Mouse (Mus musculus) fibroblast of lung, adult 2 months (primary cell): ENCODE measurements around the gene Map10.

Experiments used
- DNase-seq: peaks from one replicate; pipeline ENCODE4 v3.0.0-alpha.2; 2011; ENCODE audit warnings: low read depth

Map10 gene

DNA sequence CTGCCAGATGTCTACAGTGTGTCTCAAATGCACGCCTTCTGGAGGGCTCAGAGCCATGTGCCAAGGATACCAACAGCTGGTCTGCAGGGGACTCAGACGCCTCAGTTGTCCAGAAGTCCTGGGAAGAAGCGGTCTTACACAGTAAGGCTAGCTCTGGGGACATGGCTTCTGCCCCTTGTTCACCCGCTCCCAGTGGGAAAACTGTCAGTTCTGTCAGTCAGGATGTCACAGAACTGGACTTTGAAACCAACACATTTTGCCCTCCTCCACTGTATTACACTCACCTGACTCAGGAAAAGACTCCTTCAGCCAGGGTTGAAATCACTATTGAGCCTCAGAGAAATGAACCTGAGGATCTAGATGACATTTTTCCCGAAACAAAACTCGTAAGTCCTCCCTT lies 802 bp downstream of the Map10 start:
- DNase-seq, result no peak

- no peak for DNase-seq
These were observed 1.3 kb downstream of the Map10 start for GRCm38 (mm10) chr8:125670906-125671305.

DNA sequence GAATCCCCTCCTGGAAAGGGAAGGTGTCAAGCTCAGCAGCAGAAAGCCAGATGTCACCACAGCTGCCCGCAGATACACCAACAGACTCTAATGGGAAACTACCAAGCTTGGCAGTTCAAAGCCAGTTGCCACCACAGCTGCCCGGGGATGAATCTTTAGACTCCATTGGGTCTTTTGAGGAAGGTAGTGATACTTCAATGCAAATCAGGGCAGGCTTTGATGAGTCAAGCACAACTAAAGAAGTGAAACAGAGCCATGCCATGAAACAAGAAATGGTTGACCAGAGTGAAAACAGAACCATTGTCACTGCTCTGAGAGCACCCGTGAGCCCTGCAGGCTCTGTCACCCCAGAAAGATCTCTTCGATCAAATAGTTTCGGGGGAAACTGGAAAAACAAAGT lies 1.8 kb downstream of the Map10 start:
- DNase-seq, result no peak

DNA sequence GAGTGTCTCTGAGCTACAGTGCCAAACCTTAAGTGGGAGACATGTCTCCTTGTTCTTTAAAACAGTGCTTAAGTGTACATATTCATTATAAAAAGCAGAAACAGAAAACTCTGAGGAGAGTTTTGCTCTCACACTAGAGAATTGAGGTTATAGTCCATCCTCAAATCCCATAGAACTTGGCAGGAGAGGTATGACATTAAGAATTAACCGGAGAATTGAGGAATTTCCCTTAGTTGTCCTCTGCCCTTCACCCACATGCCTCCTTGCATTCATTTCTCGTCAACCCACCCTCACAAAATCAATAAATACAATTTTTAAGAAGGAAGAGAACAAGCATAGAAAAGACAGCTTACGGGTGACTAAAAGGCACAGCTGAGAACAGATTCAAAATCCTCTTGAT lies 6.2 kb downstream of the Map10 start:
- no peak for DNase-seq

- no peak for DNase-seq
These were observed 7.9 kb downstream of the Map10 start for GRCm38 (mm10) chr8:125677484-125677883.

DNA sequence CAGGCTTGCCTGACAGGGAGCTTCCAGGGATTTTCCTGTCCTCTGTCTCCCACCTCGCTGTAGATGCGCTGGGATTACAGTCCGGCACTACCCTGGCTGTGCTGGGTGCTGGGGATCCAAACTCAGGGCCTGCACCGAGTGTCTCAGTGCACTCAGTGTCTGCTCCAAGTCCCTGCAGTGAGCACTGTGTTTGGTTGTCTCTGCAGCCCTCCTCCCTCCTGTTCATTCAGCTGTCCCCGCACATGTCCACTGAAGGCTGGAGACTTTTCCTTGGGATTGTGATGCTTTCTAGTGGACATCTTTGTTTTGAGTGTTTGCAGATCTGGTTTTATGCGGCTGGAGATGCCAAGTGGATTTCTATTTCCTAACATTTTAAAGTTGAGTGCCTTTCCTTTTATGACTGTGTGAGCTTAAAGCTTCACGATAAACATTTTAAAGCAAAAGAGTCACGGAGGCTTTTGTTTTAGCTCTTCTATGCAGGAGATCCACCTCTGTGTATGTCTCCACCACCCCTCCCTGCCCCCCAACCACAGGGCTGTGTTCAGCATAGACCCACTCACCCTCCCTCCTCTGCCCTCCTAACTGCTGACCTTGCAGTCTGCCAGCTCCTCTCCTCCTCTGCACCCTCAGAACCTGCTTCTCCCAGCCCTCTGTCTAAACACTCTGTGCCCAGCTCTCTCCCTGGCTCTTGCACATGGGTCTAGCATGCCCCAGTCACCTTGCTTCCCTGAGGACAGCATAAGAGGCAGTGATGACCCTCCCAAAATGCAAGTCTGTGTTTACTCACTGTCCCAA lies 9.4 kb downstream of the Map10 start:
- DNase-seq, result no peak

DNA sequence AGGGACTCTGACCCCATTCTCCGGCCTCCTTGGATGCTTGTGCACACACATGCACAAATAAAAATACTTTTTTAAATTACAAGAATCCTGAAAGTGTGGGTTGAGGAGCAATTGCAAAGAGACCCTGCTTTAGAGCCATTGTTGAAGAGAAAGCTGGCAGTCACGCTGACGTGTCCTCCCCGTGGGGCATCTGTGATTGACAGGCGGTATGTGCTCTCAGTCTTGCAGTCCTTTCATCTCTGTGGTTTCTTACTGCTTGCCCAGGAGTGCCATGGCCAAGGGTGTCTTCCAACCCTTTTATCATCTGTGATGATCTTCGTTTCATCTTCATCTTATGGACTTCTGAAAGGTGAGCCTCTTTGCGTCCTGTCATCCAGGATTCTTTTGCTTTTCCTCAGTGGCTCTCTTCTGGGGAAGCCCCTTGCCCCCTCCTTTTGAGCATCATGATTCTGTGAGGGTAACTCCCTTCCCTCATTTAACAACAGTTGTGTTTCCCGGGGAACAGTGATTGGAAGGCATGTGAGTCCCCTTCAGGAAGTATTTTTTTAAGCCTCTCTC lies 11.3 kb downstream of the Map10 start:
- no peak for DNase-seq

DNA sequence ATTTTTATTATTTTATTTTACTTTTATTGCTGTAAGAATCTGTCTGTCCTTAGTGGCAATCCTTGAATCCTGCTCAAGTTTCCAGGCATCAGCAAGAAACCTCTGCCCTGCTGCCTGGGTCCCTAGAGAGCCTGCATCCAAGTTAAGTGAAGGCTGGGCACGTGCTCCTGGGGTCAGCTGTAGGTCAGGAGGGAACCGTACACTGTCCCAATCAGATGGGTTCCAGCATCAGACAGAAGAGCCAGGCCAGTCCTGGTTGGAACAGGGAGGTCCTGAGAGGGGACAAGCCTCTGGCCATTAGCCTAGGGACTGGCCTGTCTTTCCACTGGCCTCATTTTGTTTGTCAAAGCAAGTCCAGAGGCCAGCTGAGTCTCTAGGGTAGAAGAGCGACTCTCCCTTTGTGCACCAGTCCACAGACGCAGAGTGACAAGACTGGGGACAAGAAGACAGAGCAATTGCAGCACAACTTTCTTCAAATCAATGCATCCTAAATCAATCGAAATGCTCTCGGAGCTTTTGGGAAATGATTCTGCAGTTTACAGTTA lies 15.7 kb downstream of the Map10 start:
- no peak for DNase-seq

- DNase-seq, result peak; percentile 58
These were observed 16.7 kb downstream of the Map10 start for GRCm38 (mm10) chr8:125686221-125686865.

DNA sequence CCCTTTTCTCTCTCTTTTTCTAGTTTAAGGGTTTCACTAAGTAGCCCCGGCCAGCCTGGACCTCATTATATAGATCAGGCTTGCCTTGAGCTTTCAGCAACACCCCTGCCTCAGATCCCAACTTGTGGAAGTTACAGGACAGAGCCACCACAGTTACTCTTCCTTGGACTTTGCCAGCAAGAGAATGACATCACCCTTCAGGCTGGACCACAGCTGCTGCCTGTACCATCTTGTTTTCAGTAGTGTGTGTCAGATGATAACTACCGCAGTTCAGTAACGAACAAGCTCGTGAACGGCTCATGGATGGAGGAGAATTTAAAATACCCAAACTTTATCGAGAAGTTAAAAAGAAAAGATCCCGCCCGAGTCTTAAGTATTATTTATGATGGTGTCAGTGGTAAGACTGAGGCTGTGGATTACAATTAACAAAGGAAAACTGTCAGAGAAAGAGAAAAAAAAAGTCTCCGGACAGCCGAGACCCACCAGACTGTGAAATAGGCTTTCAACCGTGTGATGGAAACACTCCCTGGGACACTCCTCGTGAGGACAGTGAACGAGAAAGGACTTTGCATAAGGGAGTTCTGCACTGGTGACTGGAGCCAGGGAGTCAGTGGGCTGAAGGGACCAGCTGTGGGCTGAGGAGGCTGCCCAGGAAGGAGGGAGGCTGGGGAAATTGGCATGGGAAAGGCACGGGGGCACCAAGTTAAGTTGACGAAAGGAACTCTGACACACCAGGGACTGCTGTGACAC lies 20.7 kb downstream of the Map10 start:
- no peak for DNase-seq

DNA sequence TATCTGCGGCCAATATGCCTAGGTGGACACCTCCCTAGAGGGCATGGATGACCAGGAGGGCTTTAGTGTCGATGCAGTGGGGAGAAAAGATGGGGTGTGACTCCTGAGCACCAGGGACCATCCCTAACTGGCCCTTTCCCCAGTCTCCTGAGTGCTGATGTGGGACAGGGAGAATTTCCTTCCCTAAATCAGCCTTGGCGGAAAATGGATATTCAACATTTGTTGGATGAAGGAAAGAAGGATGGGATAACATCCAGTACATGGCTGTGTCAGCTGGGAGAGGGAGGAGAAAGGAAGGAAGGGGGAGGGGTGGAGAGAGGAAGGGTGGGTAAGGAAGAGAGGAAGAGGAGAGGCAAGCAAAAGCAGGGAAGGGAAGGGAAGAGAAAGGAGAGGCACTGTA lies 21.3 kb downstream of the Map10 start:
- DNase-seq, result no peak

GRCm38 (mm10) chr8:125692447-125692846 lies 22.8 kb downstream of the Map10 start:
- no peak for DNase-seq

DNA sequence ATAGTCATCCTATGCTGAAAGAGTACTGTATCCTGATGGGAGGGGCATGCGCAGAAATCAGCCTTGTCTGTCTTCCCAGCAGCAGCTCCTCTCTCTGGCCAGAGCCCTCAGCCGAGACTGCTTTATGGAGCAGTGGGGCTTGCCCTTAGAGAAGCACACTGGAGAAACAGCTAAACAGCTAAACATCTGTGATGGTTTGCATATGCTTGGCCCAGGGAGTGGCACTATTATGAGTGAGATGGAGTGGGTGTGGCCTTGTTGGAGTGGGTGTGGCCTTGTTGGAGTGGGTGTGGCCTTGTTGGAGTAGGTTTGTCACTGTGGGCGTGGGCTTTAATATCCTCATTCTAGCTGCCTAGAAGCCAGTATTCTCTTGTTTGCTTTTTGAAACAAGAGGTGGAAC lies 23.6 kb downstream of the Map10 start:
- no peak for DNase-seq

DNA sequence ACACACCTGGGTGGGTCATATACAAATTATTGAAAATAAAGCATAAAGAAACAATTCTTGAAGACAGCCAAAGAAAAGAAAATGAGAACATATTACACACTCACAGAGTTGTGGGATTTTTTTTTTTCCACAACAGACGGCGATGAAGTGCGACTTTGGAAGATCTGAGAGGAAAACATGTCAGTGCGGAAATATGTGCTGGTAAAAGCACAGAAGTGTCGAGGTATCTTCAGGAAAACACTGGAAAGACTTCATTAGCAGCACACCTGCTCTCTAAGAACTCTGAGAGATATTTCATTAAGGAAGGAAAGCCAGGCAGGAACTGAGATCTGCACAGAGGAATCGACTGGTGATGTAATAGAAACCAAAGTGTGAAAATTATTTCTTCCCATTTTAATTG lies 26.3 kb downstream of the Map10 start:
- no peak for DNase-seq

DNA sequence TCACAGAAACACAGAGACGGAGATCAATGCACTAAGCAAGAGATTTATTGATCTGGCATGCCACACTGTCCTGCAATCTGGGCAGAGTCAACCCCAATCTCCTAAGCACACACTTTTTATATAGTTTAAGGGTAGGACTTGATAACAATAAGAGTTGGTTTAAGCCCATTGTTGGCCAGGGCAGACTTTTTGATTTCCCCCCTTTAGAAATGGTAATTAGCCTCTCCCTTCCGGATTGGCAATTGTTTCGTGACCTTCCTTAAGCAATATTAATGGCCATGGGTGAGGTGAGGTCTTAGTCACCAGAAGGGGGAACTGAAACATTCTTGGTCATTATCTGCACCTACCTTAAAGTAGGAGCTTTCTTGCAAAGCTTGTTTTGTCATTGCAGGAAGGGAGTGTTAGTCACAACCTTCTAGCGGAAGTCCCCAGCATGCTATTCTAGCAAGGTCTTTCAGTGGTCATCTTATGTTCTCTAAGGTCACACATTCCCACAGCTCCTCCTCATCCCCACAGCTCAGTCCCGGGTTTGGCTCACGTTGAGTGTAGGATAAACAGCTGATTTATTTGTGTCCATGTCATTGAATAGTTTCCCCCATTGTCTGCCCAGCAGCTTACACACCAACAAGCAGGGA lies 29.9 kb downstream of the Map10 start:
- DNase-seq, result no peak

DNA sequence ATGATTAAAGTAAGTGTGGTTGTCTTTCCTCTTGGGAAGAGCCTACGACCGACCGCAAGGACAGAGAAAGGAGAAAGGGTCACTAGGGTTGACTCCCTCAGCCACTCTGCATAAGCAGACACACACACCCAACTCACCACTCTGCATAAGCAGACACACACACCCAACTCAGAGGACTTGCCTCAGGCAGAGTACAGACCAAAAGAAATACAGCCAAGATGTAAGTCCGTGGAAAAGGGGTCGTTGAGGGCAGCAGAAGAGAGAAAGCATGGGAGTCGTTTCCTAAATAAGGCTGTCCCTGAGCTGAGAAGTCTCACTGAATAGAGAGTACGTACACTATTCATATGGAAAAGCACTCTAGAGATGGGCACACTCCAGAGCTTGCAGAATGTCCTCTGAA lies 30.8 kb downstream of the Map10 start:
- no peak for DNase-seq

GRCm38 (mm10) chr8:125702868-125703473 lies 33.4 kb downstream of the Map10 start:
- no peak for DNase-seq

DNA sequence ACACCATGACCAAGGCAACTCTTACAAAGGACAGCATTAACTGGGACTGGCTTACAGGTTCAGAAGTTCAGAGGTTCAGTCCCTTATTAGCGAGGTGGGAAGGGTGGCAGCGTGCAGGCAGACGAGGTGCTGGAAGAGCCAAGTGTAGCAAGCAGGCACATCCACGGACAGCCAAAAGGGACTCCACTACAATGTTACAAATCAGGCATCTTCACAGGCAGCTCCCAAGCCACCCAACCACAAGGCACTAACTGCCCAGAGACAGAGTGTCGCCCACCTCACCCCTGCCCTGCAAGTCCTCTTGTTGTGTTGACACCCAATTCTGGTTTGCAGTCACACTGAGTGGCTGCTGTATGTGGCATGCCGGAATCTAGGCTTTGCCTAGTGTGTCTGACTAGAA lies 34.8 kb downstream of the Map10 start:
- DNase-seq, result no peak

- no peak for DNase-seq
These were observed 36.2 kb downstream of the Map10 start for GRCm38 (mm10) chr8:125705816-125706215.

GRCm38 (mm10) chr8:125709171-125709570 lies 39.6 kb downstream of the Map10 start:
- DNase-seq, result no peak

GRCm38 (mm10) chr8:125711514-125711913 lies 41.9 kb downstream of the Map10 start:
- no peak for DNase-seq

- DNase-seq, result no peak
These were observed 46.6 kb downstream of the Map10 start for GRCm38 (mm10) chr8:125716211-125716610.
